Mouse (Mus musculus) limb, embryonic 14.5 days (tissue): ENCODE measurements at regions not wholly inside any gene's neighbourhood (a gene's known extent, or its start where the extent isn't known, plus 50 kb on each side); places are given as distances from the start of the nearest gene placed in this dataset.

ENCODE experiments used
- ATAC-seq: fragments of 200-750 bp; cut with Nextera tagmentation; 2 replicates; pipeline ENCODE4 v1.8.0; 2017; ENCODE audit warnings: low read depth, moderate number of reproducible peaks, moderate TSS enrichment; ENCODE audit not compliant: low FRiP score
- DNase-seq: peaks from one replicate; pipeline ENCODE4 v3.0.0-alpha.2; 2015; ENCODE audit warnings: low spot score
- H3K27ac ChIP-seq: fragments of 300-500 bp; sonication (generic); replicated peaks from 2 replicates; pipeline ENCODE4 v1.5.1; 2014; ENCODE audit warnings: low read depth, mild to moderate bottlenecking, low read length, moderate library complexity, mixed read lengths
- H3K27me3 ChIP-seq: fragments of 300-500 bp; sonication (generic); 2 replicates; pipeline ENCODE4 v1.6.1; 2014; ENCODE audit warnings: low read length, mixed read lengths; ENCODE audit not compliant: control insufficient read depth, insufficient read depth
- H3K36me3 ChIP-seq: fragments of 300-500 bp; sonication (generic); 2 replicates; pipeline ENCODE4 v1.6.1; 2014; ENCODE audit warnings: mild to moderate bottlenecking, low read length, moderate library complexity, mixed read lengths; ENCODE audit not compliant: control insufficient read depth, insufficient read depth
- H3K4me1 ChIP-seq: fragments of 300-500 bp; sonication (generic); 2 replicates; pipeline ENCODE4 v1.6.1; 2014; ENCODE audit warnings: antibody characterized with exemption, low read length, mixed read lengths; ENCODE audit not compliant: control insufficient read depth, insufficient read depth
- H3K4me2 ChIP-seq: fragments of 300-500 bp; sonication (generic); replicated peaks from 2 replicates; pipeline ENCODE4 v1.6.1; 2014; ENCODE audit warnings: low read depth, mild to moderate bottlenecking, low read length, moderate library complexity; ENCODE audit not compliant: severe bottlenecking
- H3K4me3 ChIP-seq: fragments of 300-500 bp; sonication (generic); replicated peaks from 2 replicates; pipeline ENCODE4 v1.5.1; 2014; ENCODE audit warnings: low read length
- H3K9ac ChIP-seq: fragments of 300-500 bp; sonication (generic); 2 replicates; pipeline ENCODE4 v1.6.1; 2014; ENCODE audit warnings: mild to moderate bottlenecking, low read depth, low read length, moderate library complexity; ENCODE audit not compliant: severe bottlenecking
- H3K9me3 ChIP-seq: fragments of 300-500 bp; sonication (generic); 2 replicates; pipeline ENCODE4 v1.6.1; 2016; ENCODE audit warnings: low read length; ENCODE audit not compliant: control insufficient read depth
- POLR2A ChIP-seq: fragments of 200-500 bp; IDR thresholded peaks from 2 replicates; pipeline ENCODE4 v1.8.0; 2012; ENCODE audit warnings: inconsistent platforms, mild to moderate bottlenecking, moderate library complexity, borderline replicate concordance; ENCODE audit not compliant: insufficient read depth, insufficient read length; ENCODE audit errors: extremely low read depth
- WGBS: fragments of 180-500 bp; shearing (Covaris S2); extraction: QIAGEN DNeasy Blood & Tissue Kit; methylation state at CpG from one replicate; pipeline ENCODE4 v1.1.7; 2014; 5-methylcytosine and 5-hydroxymethylcytosine counted together

DNA sequence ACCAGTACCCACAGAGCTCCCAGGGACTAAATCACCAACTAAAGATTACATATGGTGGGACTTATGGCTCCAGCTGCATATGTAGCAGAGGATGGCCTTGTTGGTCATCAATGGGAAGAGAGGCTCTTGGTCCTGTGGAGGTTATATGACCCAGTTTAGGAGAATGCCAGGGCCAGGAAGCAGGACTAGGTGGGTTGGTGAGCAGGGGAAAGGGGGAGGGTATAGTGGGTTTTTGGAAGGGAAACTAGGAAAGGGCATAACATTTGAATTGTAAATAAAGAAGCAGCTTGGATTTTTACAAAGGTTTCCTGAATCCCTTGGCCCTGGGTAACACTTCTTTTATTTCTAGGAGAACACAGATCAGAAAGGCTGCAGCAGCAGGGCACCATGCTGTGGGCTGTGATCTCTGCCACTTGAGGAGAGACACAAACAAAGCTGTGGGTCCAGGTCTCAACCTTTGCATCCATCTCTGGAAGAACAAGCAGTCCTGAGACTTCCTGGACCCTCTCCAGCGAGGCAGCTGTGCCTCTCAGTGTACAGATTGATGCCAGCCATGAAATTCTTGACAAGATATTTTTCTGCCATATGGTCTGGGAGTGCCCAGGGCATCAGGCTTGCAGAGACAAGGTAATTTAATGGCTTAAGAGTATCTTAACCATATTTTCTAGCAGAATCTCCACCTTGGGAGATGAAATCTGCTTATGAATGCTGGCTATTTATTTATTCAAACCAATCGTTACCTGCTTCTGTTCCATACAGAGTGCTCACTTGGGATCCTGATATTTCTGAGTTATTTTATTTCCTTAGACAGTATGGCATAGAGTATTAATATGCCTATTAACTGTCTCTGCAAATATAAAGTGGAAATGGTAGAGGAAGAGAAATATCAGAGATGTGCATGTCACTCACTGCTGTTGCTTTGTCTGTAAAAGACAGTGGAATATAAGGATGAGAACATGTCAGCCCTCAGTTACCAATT is 444.2 kb upstream of the 4931417E11Rik start:
- WGBS: 75% methylated on average over 2 of the region's 2 CpGs
- H3K4me1 ChIP-seq: no peaks in the 10 kb centered on the region
- TF ChIP-seq POLR2A: no peak
- H3K9ac ChIP-seq: no peak overlapping the region
- DNase-seq: no peak
- H3K27ac ChIP-seq: no peak overlapping the region
- ATAC-seq: no peak
- H3K4me3 ChIP-seq: no peak overlapping the region
- H3K36me3 ChIP-seq: no peaks in the 10 kb centered on the region
- H3K9me3 ChIP-seq: no peaks in the 10 kb centered on the region
- no peaks in the 10 kb centered on the region for H3K27me3 ChIP-seq
- H3K4me2 ChIP-seq: no peak overlapping the region

DNA sequence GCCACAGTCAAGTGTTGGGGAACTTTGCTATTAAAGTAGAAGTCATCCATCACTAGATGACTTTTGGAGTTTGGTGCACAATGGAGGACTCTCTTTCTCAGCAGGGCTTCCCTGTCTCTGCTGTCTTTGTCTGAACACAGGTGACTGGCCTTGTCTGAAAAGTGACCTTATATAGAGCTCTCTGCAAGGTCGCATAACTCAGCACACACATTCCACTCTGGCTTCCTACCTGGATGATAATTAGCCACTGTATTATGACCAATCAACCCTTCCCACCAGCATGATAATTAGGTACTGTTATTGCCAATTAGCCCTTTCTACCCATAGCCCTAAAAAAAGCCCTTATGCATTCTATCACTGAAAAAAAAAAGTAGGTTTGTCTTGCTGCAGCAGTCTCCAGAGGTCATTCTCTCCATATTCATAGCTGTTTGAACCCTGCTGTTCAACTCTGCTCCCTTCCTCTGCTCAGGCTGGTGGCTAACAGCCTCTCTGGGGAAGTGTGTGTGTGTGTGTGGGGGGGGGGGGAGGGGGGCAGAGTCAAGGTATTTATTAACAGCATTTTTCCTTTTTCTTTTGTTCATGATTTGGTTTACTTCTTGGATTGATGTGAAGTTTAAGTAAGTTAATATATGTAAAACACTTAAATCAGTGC is 419.8 kb upstream of the 4931417E11Rik start:
- no peaks in the 10 kb centered on the region for H3K4me1 ChIP-seq
- no peak overlapping the region for H3K27ac ChIP-seq
- 35% methylated on average over 1 of the region's 1 CpGs for WGBS
- H3K4me2 ChIP-seq: no peak overlapping the region
- no peak for TF ChIP-seq POLR2A
- H3K4me3 ChIP-seq: no peak overlapping the region
- H3K27me3 ChIP-seq: no peaks in the 10 kb centered on the region
- no peak overlapping the region for H3K9ac ChIP-seq
- no peaks in the 10 kb centered on the region for H3K36me3 ChIP-seq
- DNase-seq (no peak), ATAC-seq (no peak)
- H3K9me3 ChIP-seq: no peaks in the 10 kb centered on the region

DNA sequence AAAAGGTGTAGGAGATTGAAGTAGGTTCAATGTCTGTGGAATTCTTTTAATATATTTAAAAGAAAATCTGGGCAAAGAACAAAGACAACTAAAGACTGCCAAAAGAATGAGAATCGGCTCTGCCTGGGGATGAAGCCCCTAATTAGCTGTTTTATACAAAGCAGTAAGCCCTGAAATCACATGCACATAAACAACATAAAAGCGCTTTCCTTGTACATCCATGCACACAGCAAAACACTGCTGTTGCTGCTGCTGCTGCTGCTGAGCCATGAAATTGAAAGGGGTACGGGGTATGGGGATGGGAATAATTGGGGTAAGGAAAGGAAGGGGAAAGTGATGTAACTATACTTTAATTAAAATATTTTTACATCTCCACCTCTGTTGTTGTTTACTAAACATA is 409.2 kb upstream of the 4931417E11Rik start:
- no peaks in the 10 kb centered on the region for H3K9me3 ChIP-seq
- no peak overlapping the region for H3K4me2 ChIP-seq
- no peaks in the 10 kb centered on the region for H3K36me3 ChIP-seq
- no peak for TF ChIP-seq POLR2A
- WGBS: 65% methylated on average over 3 of the region's 3 CpGs
- no peak overlapping the region for H3K9ac ChIP-seq
- H3K27me3 ChIP-seq: no peaks in the 10 kb centered on the region
- DNase-seq (no peak), ATAC-seq (no peak)
- no peak overlapping the region for H3K4me3 ChIP-seq
- H3K27ac ChIP-seq: no peak overlapping the region
- H3K4me1 ChIP-seq: no peaks in the 10 kb centered on the region

- H3K4me3 ChIP-seq: no peak overlapping the region
- no peaks in the 10 kb centered on the region for H3K27me3 ChIP-seq
- DNase-seq: no peak
- no peak overlapping the region for H3K4me2 ChIP-seq
- no peak overlapping the region for H3K9ac ChIP-seq
- ATAC-seq: no peak
- H3K27ac ChIP-seq: no peak overlapping the region
- no peaks in the 10 kb centered on the region for H3K36me3 ChIP-seq
- TF ChIP-seq POLR2A: no peak
- H3K9me3 ChIP-seq: no peaks in the 10 kb centered on the region
- H3K4me1 ChIP-seq: no peaks in the 10 kb centered on the region
Measured at GRCm38 (mm10) chr6:73868683-73869082, 399.2 kb upstream of the 4931417E11Rik start.
